Mouse (Mus musculus) MEL (cell line): ENCODE data around the gene Adamts5. TPM values are rescaled to one million over a fixed set of nuclear protein-coding genes. Genes with fewer than 3 reads are reported as not detected.

Experiments used
- DNase-seq: peaks from one replicate; pipeline ENCODE4 v3.0.0; 2011; ENCODE audit warnings: low read depth, low spot score
- H3K27ac ChIP-seq: 2 replicates; pipeline ENCODE4 v1.5.1; 2012; ENCODE audit warnings: low read depth, mild to moderate bottlenecking, control low read depth, low read length, moderate library complexity; ENCODE audit not compliant: control insufficient read depth
- H3K27me3 ChIP-seq, 2 experiments: fragments of 150-350 bp in 1 of 2; sonication (generic) in 1 of 2; 2 replicates each; pipeline ENCODE4 v1.6.1; 2012; ENCODE audit warnings: low read length in 2 of 2, mild to moderate bottlenecking in 2 of 2, improper control_type of control experiment in 1 of 2, moderate library complexity in 1 of 2; ENCODE audit not compliant: insufficient read depth in 2 of 2, control insufficient read depth in 1 of 2
- H3K36me3 ChIP-seq, 2 experiments: 2 replicates each; pipeline ENCODE4 v1.6.1; 2012 to 2014; ENCODE audit warnings: low read length in 2 of 2, improper control_type of control experiment in 1 of 2, inconsistent platforms in 1 of 2, mild to moderate bottlenecking in 1 of 2; ENCODE audit not compliant: insufficient read depth in 2 of 2, control insufficient read depth in 1 of 2
- H3K4me1 ChIP-seq, 2 experiments: fragments of 150-350 bp in 1 of 2; sonication (generic) in 1 of 2; 2 replicates each; pipeline ENCODE4 v1.6.1; 2012; ENCODE audit warnings: low read length in 2 of 2, improper control_type of control experiment in 1 of 2, mild to moderate bottlenecking in 1 of 2; ENCODE audit not compliant: insufficient read depth in 2 of 2, control insufficient read depth in 1 of 2
- H3K4me3 ChIP-seq, 2 experiments: fragments of 150-350 bp in 1 of 2; sonication (generic) in 1 of 2; 2 replicates each; pipeline ENCODE4 v1.5.1; 2012; ENCODE audit warnings: low read depth in 2 of 2, low read length in 2 of 2, mild to moderate bottlenecking in 2 of 2, moderate library complexity in 2 of 2, control low read depth in 1 of 2, improper control_type of control experiment in 1 of 2; ENCODE audit not compliant: control insufficient read depth in 1 of 2, insufficient read depth in 1 of 2
- H3K79me2 ChIP-seq: 2 replicates; pipeline ENCODE4 v1.6.1; 2012; ENCODE audit warnings: mild to moderate bottlenecking, low read length, moderate library complexity; ENCODE audit not compliant: control insufficient read depth, poor library complexity, insufficient read depth
- H3K9ac ChIP-seq: 2 replicates; pipeline ENCODE4 v1.6.1; 2012; ENCODE audit warnings: low read depth, mild to moderate bottlenecking, control low read depth, low read length, moderate library complexity; ENCODE audit not compliant: control insufficient read depth, poor library complexity, severe bottlenecking
- H3K9me3 ChIP-seq: fragments of 150-350 bp; sonication (generic); replicated peaks from 2 replicates; pipeline ENCODE4 v1.6.1; 2012; ENCODE audit warnings: mild to moderate bottlenecking, low read length, improper control_type of control experiment, moderate library complexity; ENCODE audit not compliant: insufficient read depth
- BHLHE40 ChIP-seq: IDR thresholded peaks from 2 replicates; pipeline ENCODE4 v1.6.1; 2012; ENCODE audit warnings: low read depth, mild to moderate bottlenecking, inconsistent platforms, low read length, improper control_type of control experiment, borderline replicate concordance
- CHD1 ChIP-seq: IDR thresholded peaks from 2 replicates; pipeline ENCODE4 v1.6.1; 2012; ENCODE audit warnings: low read depth, mild to moderate bottlenecking, inconsistent platforms, low read length, improper control_type of control experiment
- CHD2 ChIP-seq: IDR thresholded peaks from 2 replicates; pipeline ENCODE4 v1.6.1; 2011; ENCODE audit warnings: low read length, improper control_type of control experiment
- CTCF ChIP-seq, 3 experiments: IDR thresholded peaks in 2 of 3; conservative IDR thresholded peaks in 1 of 3; 2 replicates each; pipeline ENCODE4 v1.5.1; 2011 to 2012; ENCODE audit warnings: low read length in 3 of 3, low read depth in 2 of 3, mild to moderate bottlenecking in 2 of 3, improper control_type of control experiment in 1 of 3, inconsistent platforms in 1 of 3, mixed read lengths in 1 of 3, moderate library complexity in 1 of 3; ENCODE audit not compliant: control insufficient read depth in 1 of 3, insufficient read depth in 1 of 3, poor library complexity in 1 of 3, severe bottlenecking in 1 of 3
- E2F4 ChIP-seq: IDR thresholded peaks from 2 replicates; pipeline ENCODE4 v1.6.1; 2011; ENCODE audit warnings: low read depth, low read length, improper control_type of control experiment, borderline replicate concordance
- EP300 ChIP-seq, 2 experiments: IDR thresholded peaks; 2 replicates each; pipeline ENCODE4 v1.6.1; 2011; ENCODE audit warnings: improper control_type of control experiment in 2 of 2, low read length in 2 of 2, low read depth in 1 of 2, mild to moderate bottlenecking in 1 of 2
- GABPA ChIP-seq: IDR thresholded peaks from 2 replicates; pipeline ENCODE4 v1.6.1; 2012; ENCODE audit warnings: low read depth, mild to moderate bottlenecking, inconsistent platforms, low read length, improper control_type of control experiment, moderate library complexity
- GATA1 ChIP-seq: IDR thresholded peaks from 2 replicates; pipeline ENCODE4 v1.6.1; 2011; ENCODE audit warnings: low read depth, low read length, improper control_type of control experiment
- HCFC1 ChIP-seq: IDR thresholded peaks from 2 replicates; pipeline ENCODE4 v1.6.1; 2012; ENCODE audit warnings: low read depth, mild to moderate bottlenecking, inconsistent platforms, low read length, improper control_type of control experiment, moderate library complexity
- MAFK ChIP-seq: IDR thresholded peaks from 2 replicates; pipeline ENCODE4 v1.6.1; 2011; ENCODE audit warnings: low read depth, mild to moderate bottlenecking, low read length, improper control_type of control experiment, borderline replicate concordance
- MAX ChIP-seq: IDR thresholded peaks from 2 replicates; pipeline ENCODE4 v1.6.1; 2011; ENCODE audit warnings: low read length, improper control_type of control experiment
- MEF2A ChIP-seq: IDR thresholded peaks from 2 replicates; pipeline ENCODE4 v1.6.1; 2014; ENCODE audit warnings: low read depth, mild to moderate bottlenecking, inconsistent platforms, low read length, improper control_type of control experiment; ENCODE audit not compliant: poor library complexity, insufficient replicate concordance, severe bottlenecking; ENCODE audit errors: extremely low read depth
- MXI1 ChIP-seq: IDR thresholded peaks from 2 replicates; pipeline ENCODE4 v1.6.1; 2011; ENCODE audit warnings: mild to moderate bottlenecking, low read depth, low read length, improper control_type of control experiment
- MYB ChIP-seq: IDR thresholded peaks from 2 replicates; pipeline ENCODE4 v1.6.1; 2011; ENCODE audit warnings: mild to moderate bottlenecking, low read depth, low read length, improper control_type of control experiment
- MYC ChIP-seq: IDR thresholded peaks from 2 replicates; pipeline ENCODE4 v1.6.1; 2011; ENCODE audit warnings: low read depth, mild to moderate bottlenecking, low read length, improper control_type of control experiment, moderate library complexity
- NELFE ChIP-seq: IDR thresholded peaks from 2 replicates; pipeline ENCODE4 v1.6.1; 2011; ENCODE audit warnings: low read depth, low read length, improper control_type of control experiment
- NRF1 ChIP-seq: IDR thresholded peaks from 2 replicates; pipeline ENCODE4 v1.6.1; 2014; ENCODE audit warnings: low read depth, mild to moderate bottlenecking, inconsistent platforms, low read length, improper control_type of control experiment, moderate library complexity; ENCODE audit not compliant: poor library complexity, insufficient read depth, severe bottlenecking
- POLR2A ChIP-seq, 2 experiments: IDR thresholded peaks; 2 replicates each; pipeline ENCODE4 v1.6.1; 2011 to 2012; ENCODE audit warnings: low read length in 2 of 2, mild to moderate bottlenecking in 2 of 2, control low read depth in 1 of 2, improper control_type of control experiment in 1 of 2, low read depth in 1 of 2, moderate library complexity in 1 of 2; ENCODE audit not compliant: control insufficient read depth in 1 of 2, insufficient read depth in 1 of 2, poor library complexity in 1 of 2
- POLR2AphosphoS5 ChIP-seq: IDR thresholded peaks from 2 replicates; pipeline ENCODE4 v1.6.1; 2012; ENCODE audit warnings: low read depth, borderline replicate concordance, mild to moderate bottlenecking, inconsistent platforms, low read length, moderate library complexity, mixed read lengths
- RAD21 ChIP-seq: IDR thresholded peaks from 2 replicates; pipeline ENCODE4 v1.6.1; 2011; ENCODE audit warnings: mild to moderate bottlenecking, low read depth, low read length, improper control_type of control experiment
- SMC3 ChIP-seq: IDR thresholded peaks from 2 replicates; pipeline ENCODE4 v1.6.1; 2011; ENCODE audit warnings: low read depth, low read length, improper control_type of control experiment
- TBP ChIP-seq: IDR thresholded peaks from 2 replicates; pipeline ENCODE4 v1.8.0; 2011; ENCODE audit warnings: low read depth, low read length, improper control_type of control experiment
- ZC3H11A ChIP-seq: IDR thresholded peaks from 2 replicates; pipeline ENCODE4 v1.6.1; 2012; ENCODE audit warnings: low read depth, mild to moderate bottlenecking, inconsistent platforms, low read length, improper control_type of control experiment
- ZNF384 ChIP-seq: IDR thresholded peaks from 2 replicates; pipeline ENCODE4 v1.6.1; 2012; ENCODE audit warnings: low read depth, mild to moderate bottlenecking, inconsistent platforms, low read length, improper control_type of control experiment
- polyA plus RNA-seq, 2 experiments: library from polyadenylated mRNA; stranded (reverse) in 1 of 2; unstranded in 1 of 2; fragments of >175 nt in 1 of 2; fragments of >200 nt in 1 of 2; gene quantifications; 2 replicates each; pipeline versions ENCODE4 v1.2.1 to v1.2.4; 2012; ENCODE audit warnings: low replicate concordance in 2 of 2, low read depth in 1 of 2; ENCODE audit not compliant: insufficient read length in 2 of 2, insufficient read depth in 1 of 2, missing spikeins in 1 of 2
- total RNA-seq: library from RNA; depleted of rRNA; stranded (reverse); fragments of 300-350 nt; gene quantifications from 2 replicates; pipeline ENCODE4 v1.2.3, GENCODE M21; 2012

The Adamts5 gene
- total and polyA plus RNA-seq, 3 experiments, result not detected

DNA sequence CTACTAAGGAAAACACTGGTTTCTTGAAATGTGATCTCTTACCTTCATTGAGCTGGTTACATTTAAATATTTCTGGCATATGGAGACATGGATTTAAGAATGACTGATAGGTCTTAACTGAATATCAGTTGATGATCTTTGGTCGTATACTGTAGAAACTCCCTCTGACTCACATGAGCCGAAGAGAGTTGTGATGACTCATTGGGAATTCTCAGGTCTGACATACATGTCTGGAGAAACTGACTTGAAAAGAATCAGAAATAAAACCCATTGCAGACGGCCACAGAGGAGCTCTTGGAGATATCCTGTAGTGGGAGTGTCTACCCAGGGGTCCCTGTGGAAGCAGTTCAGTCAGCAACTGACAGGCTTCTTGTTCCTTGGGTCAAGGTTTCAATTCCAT is 74.6 kb downstream of the Adamts5 start:
- no peak overlapping the region for H3K27ac ChIP-seq
- no peak for DNase-seq
- no peaks in the 10 kb centered on the region for H3K36me3 ChIP-seq
- no peaks in the 10 kb centered on the region for H3K27me3 ChIP-seq
- TF ChIP-seq BHLHE40 (no peak), CHD2 (no peak), GATA1 (no peak), ZC3H11A (no peak), GABPA (no peak), MAX (no peak), EP300 (IDR thresholded peaks at IDR 0.05; ENCODE audit: low read depth in 1 of 2, low read length in 2 of 2) (no peak), POLR2A (IDR thresholded peaks at IDR 0.05; ENCODE audit: control insufficient read depth in 1 of 2, insufficient read depth in 1 of 2, low read depth in 1 of 2, low read length in 2 of 2, poor library complexity in 1 of 2) (no peak), POLR2AphosphoS5 (no peak), RAD21 (no peak), MAFK (no peak), CTCF (IDR thresholded peaks at IDR 0.05 in 2 of 3, conservative IDR thresholded peaks at IDR 0.05 in 1 of 3; ENCODE audit: control insufficient read depth in 1 of 3, insufficient read depth in 1 of 3, low read depth in 2 of 3, low read length in 3 of 3, poor library complexity in 1 of 3, severe bottlenecking in 1 of 3) (no peak)
- no peaks in the 10 kb centered on the region for H3K4me1 ChIP-seq
- no peaks in the 10 kb centered on the region for H3K79me2 ChIP-seq
- H3K9ac ChIP-seq, result no peak overlapping the region
- no peak overlapping the region for H3K4me3 ChIP-seq
- no peaks in the 10 kb centered on the region for H3K9me3 ChIP-seq

DNA sequence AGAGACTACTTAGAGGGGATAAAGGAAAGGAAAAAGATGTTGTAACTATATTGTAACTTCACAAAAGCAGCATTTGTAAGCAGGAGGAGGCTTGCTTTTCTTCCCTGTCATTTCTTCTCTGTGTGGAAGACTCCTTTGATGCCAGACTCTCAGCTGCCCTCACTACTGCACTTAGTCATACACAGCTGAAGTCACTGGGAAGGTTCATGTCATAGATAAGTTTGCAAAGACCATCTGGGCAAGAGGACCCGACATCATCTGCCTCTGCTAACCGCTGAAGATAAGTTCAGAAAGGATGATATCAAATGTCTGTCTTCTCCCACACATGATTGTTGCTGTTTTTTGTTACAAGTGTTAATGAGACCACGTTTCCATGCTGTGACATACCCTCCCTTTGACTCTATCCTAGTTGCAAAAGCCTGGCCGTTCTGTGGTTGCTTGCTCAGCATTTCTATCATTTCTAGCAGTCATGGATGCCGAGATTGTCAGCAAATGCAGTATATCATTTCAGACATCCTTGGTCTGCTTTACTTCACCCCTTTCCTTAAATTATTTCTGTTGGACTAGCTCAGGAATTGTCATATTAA is 79.2 kb downstream of the Adamts5 start:
- no peaks in the 10 kb centered on the region for H3K79me2 ChIP-seq
- no peaks in the 10 kb centered on the region for H3K4me1 ChIP-seq
- no peak overlapping the region for H3K4me3 ChIP-seq
- no peak for DNase-seq
- H3K27me3 ChIP-seq, result no peaks in the 10 kb centered on the region
- no peak overlapping the region for H3K9ac ChIP-seq
- no peak overlapping the region for H3K27ac ChIP-seq
- no peaks in the 10 kb centered on the region for H3K36me3 ChIP-seq
- H3K9me3 ChIP-seq, result no peaks in the 10 kb centered on the region
- no peak for TF ChIP-seq MYB
- no peak for TF ChIP-seq MEF2A

DNA sequence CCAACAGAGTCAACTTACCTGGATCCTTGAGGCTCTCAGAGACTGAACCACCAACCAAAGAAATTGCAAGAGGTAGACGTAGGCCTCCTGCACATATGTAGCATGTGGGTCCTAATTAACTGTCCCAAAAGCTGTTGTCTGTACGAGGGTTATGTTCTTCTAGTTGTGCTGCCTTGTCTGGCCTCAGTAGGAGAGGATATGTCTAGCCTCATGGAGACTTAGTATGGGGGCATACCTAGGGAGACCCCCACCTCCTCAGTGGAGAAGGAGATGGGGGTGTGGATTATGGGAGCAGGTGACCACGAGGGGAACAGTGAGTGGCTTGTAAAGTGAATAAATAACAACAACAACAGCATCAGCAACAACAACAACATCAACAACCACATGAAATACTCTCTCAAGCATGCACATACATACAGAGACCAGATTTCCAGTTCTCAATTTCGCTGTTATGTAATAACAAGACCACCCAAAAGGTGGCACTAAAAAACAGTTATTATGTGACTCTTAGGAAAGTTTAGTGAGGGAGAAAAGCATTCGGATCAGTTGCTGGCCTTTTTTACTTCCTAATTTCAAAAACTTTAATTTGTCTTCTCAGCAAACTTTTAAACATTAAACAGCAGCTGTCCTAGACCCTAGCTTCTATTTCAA is 81.7 kb downstream of the Adamts5 start:
- Histone ChIP-seq H3K79me2 (no peaks in the 10 kb centered on the region), H3K27me3 (no peaks in the 10 kb centered on the region), H3K9ac (no peak overlapping the region), H3K4me1 (no peaks in the 10 kb centered on the region), H3K9me3 (no peaks in the 10 kb centered on the region), H3K4me3 (no peak overlapping the region), H3K36me3 (no peaks in the 10 kb centered on the region), H3K27ac (no peak overlapping the region)
- TF ChIP-seq HCFC1 (no peak), MYC (no peak), CHD1 (no peak), MAX (no peak), E2F4 (no peak), TBP (no peak), CTCF (IDR thresholded peaks at IDR 0.05 in 2 of 3, conservative IDR thresholded peaks at IDR 0.05 in 1 of 3; ENCODE audit: control insufficient read depth in 1 of 3, insufficient read depth in 1 of 3, low read depth in 2 of 3, low read length in 3 of 3, poor library complexity in 1 of 3, severe bottlenecking in 1 of 3) (no peak; a peak in 1 of 6 replicates), MXI1 (no peak), NELFE (no peak), BHLHE40 (no peak), ZNF384 (no peak), SMC3 (no peak), EP300 (IDR thresholded peaks at IDR 0.05; ENCODE audit: low read depth in 1 of 2, low read length in 2 of 2) (no peak), CHD2 (no peak), NRF1 (no peak)
- DNase-seq, result peak; percentile 2
